Comparison of ENCODE assay signal across 13 mouse cellular contexts in genomic region chr10:43761979-43762570, GRCm38 (mm10).
"Had no signal": no experiment of that assay in that cellular context is flagged by ENCODE, and none has a peak within 500 bp of the region (broad histone marks: within the 10 kb centered on the region; RNA-seq: fewer than 3 reads in every experiment).

No protein-coding gene starts in this region.

- H3K4me1 ChIP-seq: midbrain, embryonic 13.5 days had no signal

- H3K36me3 ChIP-seq: limb, embryonic 15.5 days; liver, embryonic 12.5 days; midbrain, embryonic 13.5 days had no signal

- H3K27ac ChIP-seq: layer of hippocampus, adult 2 months; left cerebral cortex, adult 2 months; limb, embryonic 15.5 days; liver, embryonic 12.5 days; midbrain, embryonic 13.5 days had no signal

- H3K27me3 ChIP-seq: limb, embryonic 15.5 days; liver, embryonic 12.5 days; midbrain, embryonic 13.5 days had no signal

- H3K4me2 ChIP-seq: limb, embryonic 15.5 days; liver, embryonic 12.5 days; lung, embryonic 14.5 days; midbrain, embryonic 13.5 days had no signal

- ATAC-seq: liver, embryonic 12.5 days; midbrain, embryonic 13.5 days had no signal

- H3K9ac ChIP-seq: limb, embryonic 15.5 days; liver, embryonic 12.5 days; lung, embryonic 14.5 days; midbrain, embryonic 13.5 days had no signal

- DNase-seq: kidney, adult 18-20 months; kidney, postnatal 10 days; kidney, postnatal 4 days; lung, embryonic 14.5 days; lung, postnatal 10 days; lung, postnatal 4 days; right cerebral cortex, postnatal 14 days; thymus, postnatal 14 days had no signal

- H3K4me3 ChIP-seq: layer of hippocampus, adult 2 months; left cerebral cortex, adult 2 months; limb, embryonic 15.5 days; liver, embryonic 12.5 days; midbrain, embryonic 13.5 days had no signal

- H3K9me3 ChIP-seq: liver, embryonic 12.5 days; midbrain, embryonic 13.5 days had no signal
